Mouse (Mus musculus): ENCODE data around the gene Samd11. TPM values are rescaled to one million over a fixed set of nuclear protein-coding genes. Genes with fewer than 3 reads are reported as not detected.

Gene Samd11
- polyA plus RNA-seq, 1 experiment: 17.3 TPM

DNA sequence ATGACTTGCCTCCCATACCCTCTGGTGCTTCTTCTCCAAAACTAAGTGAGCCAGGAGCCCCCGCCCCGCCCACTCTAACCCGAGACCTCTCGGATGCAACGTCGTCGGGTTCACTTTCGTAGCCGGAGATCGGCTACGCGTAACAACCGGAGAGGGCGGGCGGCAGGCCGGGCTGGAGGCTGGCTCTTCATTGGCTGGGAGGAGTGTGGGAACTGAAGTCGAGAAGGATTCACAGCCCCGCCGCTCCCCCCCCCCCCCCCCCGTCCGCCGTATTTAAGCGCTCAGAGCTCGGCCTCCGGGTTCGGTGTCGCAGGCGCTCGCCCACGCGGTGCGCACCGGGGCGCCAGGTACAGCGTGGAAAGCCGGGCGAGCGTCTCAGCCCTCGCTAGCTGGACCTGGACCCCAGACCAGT, 52.5 kb downstream of the Samd11 start, which contains the start of gene AW011738:
TSS of gene AW011738 (plus strand) at position 304 of the 412 bp plus-strand sequence.
- peak within 1 kb of the TSS; percentile 88 for H3K27ac ChIP-seq (ENCODE audit: insufficient read depth, low read length)
- H3K36me3 ChIP-seq (ENCODE audit: control insufficient read depth, insufficient read depth, low read length): no peaks in the 10 kb centered on the region
- peak; percentile 54 to 68 for DNase-seq (ENCODE audit: low read depth in 1 of 2, low spot score in 2 of 2)
- no peaks in the 10 kb centered on the region for H3K27me3 ChIP-seq (ENCODE audit: control insufficient read depth, insufficient read depth, low read length)
- H3K4me3 ChIP-seq (ENCODE audit: extremely low read depth, insufficient read depth, insufficient read length): peak within 1 kb of the TSS; percentile 79
- no peak for TF ChIP-seq CTCF (IDR thresholded peaks at IDR 0.05; ENCODE audit: extremely low read depth, insufficient read depth, insufficient read length, insufficient replicate concordance)
- TF ChIP-seq POLR2A (IDR thresholded peaks at IDR 0.05; ENCODE audit: low read depth, low read length): peak; percentile 83
- H3K4me1 ChIP-seq (ENCODE audit: control insufficient read depth, insufficient read depth, insufficient read length): peaks cover 5% of the 10 kb centered on the region; the same call in 1 of the 2 replicates
- WGBS: under 1% methylated on average over 37 of the region's 39 CpGs

DNA sequence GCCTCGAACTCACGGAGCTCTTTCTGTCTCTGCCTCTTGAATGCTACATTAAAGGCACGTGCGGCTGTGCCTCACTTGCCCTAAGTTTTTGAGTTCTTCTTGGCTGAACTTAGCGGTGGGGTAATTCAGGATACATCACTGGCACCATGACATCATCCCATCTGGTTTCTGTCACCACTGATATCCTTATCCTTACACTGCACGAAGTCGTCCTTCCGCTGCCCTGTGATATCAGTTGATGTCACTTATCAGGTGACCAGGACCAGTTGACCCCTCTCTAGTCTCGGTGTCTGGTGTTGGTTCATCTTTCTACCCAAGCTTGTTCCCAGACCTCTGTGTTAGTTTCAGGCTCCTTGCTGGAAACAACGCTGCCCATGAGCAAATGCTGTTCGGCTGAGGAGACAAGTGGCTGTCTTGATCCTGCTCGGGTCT, 53.0 kb downstream of the Samd11 start:
- DNase-seq (ENCODE audit: low read depth in 1 of 2, low spot score in 2 of 2): no peak
- H3K27me3 ChIP-seq (ENCODE audit: control insufficient read depth, insufficient read depth, low read length): no peaks in the 10 kb centered on the region
- peak overlapping the region; percentile 36 for H3K4me3 ChIP-seq (ENCODE audit: extremely low read depth, insufficient read depth, insufficient read length)
- TF ChIP-seq POLR2A (IDR thresholded peaks at IDR 0.05; ENCODE audit: low read depth, low read length): no peak
- no peak for TF ChIP-seq CTCF (IDR thresholded peaks at IDR 0.05; ENCODE audit: extremely low read depth, insufficient read depth, insufficient read length, insufficient replicate concordance)
- no peaks in the 10 kb centered on the region for H3K36me3 ChIP-seq (ENCODE audit: control insufficient read depth, insufficient read depth, low read length)
- peak overlapping the region; percentile 67 for H3K27ac ChIP-seq (ENCODE audit: insufficient read depth, low read length)
- WGBS: 61% methylated on average over 12 of the region's 12 CpGs
- H3K4me1 ChIP-seq (ENCODE audit: control insufficient read depth, insufficient read depth, insufficient read length): peaks cover 5% of the 10 kb centered on the region

DNA sequence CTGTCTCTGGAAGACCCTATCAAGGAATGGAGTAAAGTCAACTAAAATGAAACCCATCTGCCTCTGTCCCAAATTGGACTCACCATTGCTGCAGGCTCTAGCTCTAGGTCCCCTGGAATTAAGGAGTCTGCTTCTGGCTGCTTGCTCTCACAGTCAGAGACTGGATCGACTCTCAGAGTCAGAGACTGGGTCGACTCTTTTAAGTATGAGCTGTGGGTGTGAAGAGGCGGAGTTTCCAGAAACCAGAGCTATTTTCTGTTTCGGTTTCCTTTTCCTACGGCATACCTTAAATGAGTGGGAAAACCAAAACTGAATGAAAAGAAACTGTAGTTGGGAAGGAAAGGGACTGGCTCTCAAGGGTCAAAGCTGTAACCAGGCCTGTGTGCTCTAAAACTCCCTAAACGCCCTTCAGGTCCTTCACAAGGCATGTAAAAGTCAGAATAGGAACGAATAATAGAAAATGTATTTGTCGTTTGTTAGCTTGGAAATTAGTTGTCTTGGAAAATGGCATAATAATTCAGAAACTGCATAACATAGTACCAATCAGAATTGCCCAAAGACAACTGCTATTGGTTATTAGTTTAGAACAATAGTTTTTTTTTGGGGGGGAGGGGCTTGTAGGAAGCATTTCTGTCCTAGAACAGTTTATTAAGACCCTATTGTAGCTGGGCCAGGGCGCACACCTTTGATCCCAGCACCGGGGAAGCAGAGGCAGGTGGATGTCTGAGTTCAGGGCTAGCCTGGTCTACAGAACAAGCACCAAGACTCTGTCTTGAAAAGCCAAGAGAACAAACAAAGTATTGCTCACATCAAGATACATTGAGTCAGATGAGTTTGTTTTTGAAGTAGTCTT, 54.6 kb downstream of the Samd11 start, which contains the start of gene Isg15:
TSS of gene Isg15 (minus strand) at position 196 of the 853 bp plus-strand sequence.
- Histone ChIP-seq H3K27me3 (ENCODE audit: control insufficient read depth, insufficient read depth, low read length) (peaks cover 6% of the 10 kb centered on the region), H3K27ac (ENCODE audit: insufficient read depth, low read length) (peak within 1 kb of the TSS; percentile 69), H3K4me3 (ENCODE audit: extremely low read depth, insufficient read depth, insufficient read length) (peak within 1 kb of the TSS; percentile 66), H3K36me3 (ENCODE audit: control insufficient read depth, insufficient read depth, low read length) (no peaks in the 10 kb centered on the region), H3K4me1 (ENCODE audit: control insufficient read depth, insufficient read depth, insufficient read length) (peaks cover 12% of the 10 kb centered on the region)
- peak in 1 of 2 experiments; percentile 52 for DNase-seq (ENCODE audit: low read depth in 1 of 2, low spot score in 2 of 2)
- WGBS: 21% methylated on average over 10 of the region's 10 CpGs
- TF ChIP-seq CTCF (IDR thresholded peaks at IDR 0.05; ENCODE audit: extremely low read depth, insufficient read depth, insufficient read length, insufficient replicate concordance) (no peak), POLR2A (IDR thresholded peaks at IDR 0.05; ENCODE audit: low read depth, low read length) (peak; percentile 25; the same call in 1 of the 2 replicates)

DNA sequence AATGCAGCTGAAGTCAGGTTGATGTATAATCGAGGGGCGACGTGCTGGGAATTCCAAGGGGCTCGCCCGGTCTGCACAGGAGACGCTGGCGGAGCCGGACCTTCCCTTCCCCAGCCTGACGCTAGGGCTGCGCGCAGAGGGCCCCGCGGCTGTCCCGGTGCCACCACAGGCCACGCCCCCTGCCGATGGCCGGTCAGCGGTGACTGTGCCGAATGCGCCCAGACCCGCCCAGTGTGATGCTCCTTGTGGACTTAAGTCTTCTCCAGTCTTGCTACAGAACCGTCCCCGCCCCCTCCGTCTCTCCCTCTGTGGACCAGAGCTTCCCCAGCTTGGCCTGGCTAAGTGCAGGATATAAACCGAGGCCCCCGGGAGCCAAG, 57.6 kb downstream of the Samd11 start:
- TF ChIP-seq CTCF (IDR thresholded peaks at IDR 0.05; ENCODE audit: extremely low read depth, insufficient read depth, insufficient read length, insufficient replicate concordance) (no peak), POLR2A (IDR thresholded peaks at IDR 0.05; ENCODE audit: low read depth, low read length) (no peak)
- Histone ChIP-seq H3K27me3 (ENCODE audit: control insufficient read depth, insufficient read depth, low read length) (peaks cover 6% of the 10 kb centered on the region), H3K4me1 (ENCODE audit: control insufficient read depth, insufficient read depth, insufficient read length) (peaks cover 12% of the 10 kb centered on the region), H3K27ac (ENCODE audit: insufficient read depth, low read length) (peak overlapping the region; percentile 78; the same call in 1 of the 2 replicates), H3K36me3 (ENCODE audit: control insufficient read depth, insufficient read depth, low read length) (no peaks in the 10 kb centered on the region), H3K4me3 (ENCODE audit: extremely low read depth, insufficient read depth, insufficient read length) (peak overlapping the region; percentile 76)
- peak; percentile 30 to 65 for DNase-seq (ENCODE audit: low read depth in 1 of 2, low spot score in 2 of 2)
- WGBS: under 1% methylated on average over 26 of the region's 26 CpGs

DNA sequence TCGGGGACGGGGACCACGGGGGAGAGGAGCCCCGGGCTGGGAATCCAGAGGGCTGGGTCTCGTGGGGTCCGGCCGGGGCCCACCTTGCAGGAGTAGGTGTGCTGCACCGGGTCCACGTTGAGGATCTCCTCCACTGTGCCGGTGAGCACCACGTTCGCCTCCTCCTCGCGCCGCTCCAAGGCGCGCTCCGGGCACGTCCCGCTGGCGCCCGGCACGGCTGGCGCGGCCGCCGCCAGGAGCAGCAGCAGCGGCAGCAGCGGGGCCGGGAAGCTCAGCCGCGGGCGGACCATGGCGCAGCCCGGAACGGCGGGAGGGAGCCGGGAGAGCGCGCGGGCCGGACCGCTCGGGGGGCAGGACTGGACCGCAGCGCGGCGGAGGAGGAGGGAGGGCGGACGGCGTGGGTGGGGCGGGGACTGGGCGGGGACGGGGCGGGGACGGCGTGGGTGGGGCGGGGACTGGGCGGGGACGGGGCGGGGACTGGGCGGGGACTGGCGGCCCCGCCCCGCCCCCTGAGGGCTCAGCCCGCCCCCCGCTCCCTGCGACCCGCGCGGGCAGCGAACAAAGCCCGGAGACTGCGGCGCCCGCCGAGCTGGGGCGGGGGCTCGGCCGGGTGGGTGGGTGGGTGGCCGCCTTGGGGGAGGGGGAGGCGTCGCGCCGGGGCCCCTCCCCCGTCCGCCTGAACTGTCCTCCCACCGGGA, 58.2 kb downstream of the Samd11 start, which contains the start of gene Agrn:
TSS of gene Agrn (minus strand) at position 358 of the 698 bp plus-strand sequence.
- H3K27me3 ChIP-seq (ENCODE audit: control insufficient read depth, insufficient read depth, low read length): peaks cover 6% of the 10 kb centered on the region
- peak in 1 of 2 experiments; percentile 45 for DNase-seq (ENCODE audit: low read depth in 1 of 2, low spot score in 2 of 2)
- H3K4me3 ChIP-seq (ENCODE audit: extremely low read depth, insufficient read depth, insufficient read length): peak within 1 kb of the TSS; percentile 76
- no peaks in the 10 kb centered on the region for H3K36me3 ChIP-seq (ENCODE audit: control insufficient read depth, insufficient read depth, low read length)
- peaks cover 12% of the 10 kb centered on the region for H3K4me1 ChIP-seq (ENCODE audit: control insufficient read depth, insufficient read depth, insufficient read length)
- H3K27ac ChIP-seq (ENCODE audit: insufficient read depth, low read length): peak within 1 kb of the TSS; percentile 78; the same call in 1 of the 2 replicates
- under 1% methylated on average over 45 of the region's 88 CpGs for WGBS
- no peak for TF ChIP-seq POLR2A (IDR thresholded peaks at IDR 0.05; ENCODE audit: low read depth, low read length)

Other genes starting within 250 kb of the Samd11 start
- gene Tnfrsf4, start 241.8 kb downstream of the Samd11 start, polyA plus RNA-seq (2012; rRNA removed): 20.7 and 34.3 TPM in 2 replicates
- 29.9 and 38.2 TPM in 2 replicates for gene Tnfrsf18, start 229.5 kb downstream of the Samd11 start, polyA plus RNA-seq (2012; rRNA removed)
- 0.07 TPM in 1 of 2 replicates, not detected in the other for gene Ttll10, start 196.2 kb downstream of the Samd11 start, polyA plus RNA-seq (2012; rRNA removed)
- 31.5 and 38.4 TPM in 2 replicates for gene 9430015G10Rik, start 145.7 kb downstream of the Samd11 start, polyA plus RNA-seq (2012; rRNA removed)
- gene Rnf223, start 125.1 kb downstream of the Samd11 start, polyA plus RNA-seq (2012; rRNA removed): 0.55 and 0.67 TPM in 2 replicates
- gene Agrn, start 58.2 kb downstream of the Samd11 start, polyA plus RNA-seq (2012; rRNA removed): 21.2 and 23.8 TPM in 2 replicates
- 25.2 and 32.2 TPM in 2 replicates for gene Isg15, start 54.8 kb downstream of the Samd11 start, polyA plus RNA-seq (2012; rRNA removed)
- 10.6 TPM in 2 replicates for gene AW011738, start 52.4 kb downstream of the Samd11 start, polyA plus RNA-seq (2012; rRNA removed)
- gene Perm1, start 39.8 kb downstream of the Samd11 start, polyA plus RNA-seq (2012; rRNA removed): 0.87 and 1.0 TPM in 2 replicates
- 54.7 and 62.7 TPM in 2 replicates for gene Plekhn1, start 20.8 kb downstream of the Samd11 start, polyA plus RNA-seq (2012; rRNA removed)
- gene Noc2l, start 19.6 kb downstream of the Samd11 start, polyA plus RNA-seq (2012; rRNA removed): 83.1 and 103 TPM in 2 replicates
- not detected in 2 replicates for gene Vmn2r-ps159, start 75.4 kb upstream of the Samd11 start, polyA plus RNA-seq (2012; rRNA removed)

Measured in spleen, adult 2 months (tissue).